Mouse (Mus musculus): ENCODE measurements at regions not wholly inside any gene's neighbourhood (a gene's known extent, or its start where the extent isn't known, plus 50 kb on each side); places are given as distances from the start of the nearest gene placed in this dataset.

DNA sequence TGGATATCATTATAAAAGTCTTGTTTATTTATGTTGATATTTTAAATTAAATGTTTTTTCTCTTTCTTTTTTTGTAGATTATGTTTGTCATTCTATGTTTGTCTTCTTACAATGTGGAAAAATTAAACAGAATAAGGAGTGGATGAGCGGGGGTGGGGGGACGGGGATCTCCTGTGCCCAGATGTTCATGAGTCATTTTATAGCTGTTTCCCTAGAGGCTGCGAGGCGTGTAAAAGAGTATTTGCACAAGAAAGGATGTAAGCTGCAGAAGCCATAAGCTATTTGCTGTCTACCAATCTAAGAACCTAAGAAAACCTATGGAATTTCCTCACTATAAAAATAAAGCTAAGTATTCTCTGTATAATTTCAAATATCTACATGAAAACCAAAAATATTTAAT, 446.9 kb upstream of the Cwc22 start:
- no peak overlapping the region for H3K4me3 ChIP-seq (ENCODE audit: insufficient read depth, low read depth, low read length)
- H3K27me3 ChIP-seq (replicated peaks; ENCODE audit: control insufficient read depth, insufficient read depth, low read length): no peaks in the 10 kb centered on the region
- TF ChIP-seq POLR2A (IDR thresholded peaks at IDR 0.05; ENCODE audit: low read depth, low read length): no peak
- TF ChIP-seq CTCF (conservative IDR thresholded peaks at IDR 0.05; ENCODE audit: insufficient read depth, insufficient read length, low read depth, low read length): no peak
- no peak for DNase-seq
- H3K4me1 ChIP-seq (ENCODE audit: control insufficient read depth, insufficient read depth, low read length): no peaks in the 10 kb centered on the region
- 52% methylated on average over 4 of the region's 4 CpGs for WGBS
- no peak overlapping the region for H3K27ac ChIP-seq (ENCODE audit: insufficient read depth, low read depth, low read length)
- no peaks in the 10 kb centered on the region for H3K36me3 ChIP-seq (ENCODE audit: control insufficient read depth, insufficient read depth, low read length)

GRCm38 (mm10) chr2:78392425-78392824, 446.2 kb upstream of the Cwc22 start:
- Histone ChIP-seq H3K27ac (ENCODE audit: insufficient read depth, low read depth, low read length) (no peak overlapping the region), H3K36me3 (ENCODE audit: control insufficient read depth, insufficient read depth, low read length) (no peaks in the 10 kb centered on the region), H3K4me1 (ENCODE audit: control insufficient read depth, insufficient read depth, low read length) (no peaks in the 10 kb centered on the region), H3K4me3 (ENCODE audit: insufficient read depth, low read depth, low read length) (no peak overlapping the region), H3K27me3 (replicated peaks; ENCODE audit: control insufficient read depth, insufficient read depth, low read length) (no peaks in the 10 kb centered on the region)
- TF ChIP-seq POLR2A (IDR thresholded peaks at IDR 0.05; ENCODE audit: low read depth, low read length): no peak
- TF ChIP-seq CTCF (conservative IDR thresholded peaks at IDR 0.05; ENCODE audit: insufficient read depth, insufficient read length, low read depth, low read length): no peak
- WGBS: 66% methylated on average over 2 of the region's 2 CpGs
- DNase-seq: no peak

- Histone ChIP-seq H3K4me3 (ENCODE audit: insufficient read depth, low read depth, low read length) (no peak overlapping the region), H3K4me1 (ENCODE audit: control insufficient read depth, insufficient read depth, low read length) (no peaks in the 10 kb centered on the region), H3K27ac (ENCODE audit: insufficient read depth, low read depth, low read length) (no peak overlapping the region), H3K36me3 (ENCODE audit: control insufficient read depth, insufficient read depth, low read length) (no peaks in the 10 kb centered on the region), H3K27me3 (replicated peaks; ENCODE audit: control insufficient read depth, insufficient read depth, low read length) (no peaks in the 10 kb centered on the region)
- no peak for DNase-seq
- 45% methylated on average over 4 of the region's 4 CpGs for WGBS
- TF ChIP-seq POLR2A (IDR thresholded peaks at IDR 0.05; ENCODE audit: low read depth, low read length): no peak
- no peak for TF ChIP-seq CTCF (conservative IDR thresholded peaks at IDR 0.05; ENCODE audit: insufficient read depth, insufficient read length, low read depth, low read length)
Measured at GRCm38 (mm10) chr2:78388001-78388400, 441.8 kb upstream of the Cwc22 start.

- DNase-seq: no peak
- Histone ChIP-seq H3K27ac (ENCODE audit: insufficient read depth, low read depth, low read length) (no peak overlapping the region), H3K4me3 (ENCODE audit: insufficient read depth, low read depth, low read length) (no peak overlapping the region), H3K27me3 (replicated peaks; ENCODE audit: control insufficient read depth, insufficient read depth, low read length) (no peaks in the 10 kb centered on the region), H3K36me3 (ENCODE audit: control insufficient read depth, insufficient read depth, low read length) (no peaks in the 10 kb centered on the region), H3K4me1 (ENCODE audit: control insufficient read depth, insufficient read depth, low read length) (no peaks in the 10 kb centered on the region)
- TF ChIP-seq POLR2A (IDR thresholded peaks at IDR 0.05; ENCODE audit: low read depth, low read length): no peak
- no peak for TF ChIP-seq CTCF (conservative IDR thresholded peaks at IDR 0.05; ENCODE audit: insufficient read depth, insufficient read length, low read depth, low read length)
Measured at GRCm38 (mm10) chr2:78381234-78381633, 435.1 kb upstream of the Cwc22 start.

DNA sequence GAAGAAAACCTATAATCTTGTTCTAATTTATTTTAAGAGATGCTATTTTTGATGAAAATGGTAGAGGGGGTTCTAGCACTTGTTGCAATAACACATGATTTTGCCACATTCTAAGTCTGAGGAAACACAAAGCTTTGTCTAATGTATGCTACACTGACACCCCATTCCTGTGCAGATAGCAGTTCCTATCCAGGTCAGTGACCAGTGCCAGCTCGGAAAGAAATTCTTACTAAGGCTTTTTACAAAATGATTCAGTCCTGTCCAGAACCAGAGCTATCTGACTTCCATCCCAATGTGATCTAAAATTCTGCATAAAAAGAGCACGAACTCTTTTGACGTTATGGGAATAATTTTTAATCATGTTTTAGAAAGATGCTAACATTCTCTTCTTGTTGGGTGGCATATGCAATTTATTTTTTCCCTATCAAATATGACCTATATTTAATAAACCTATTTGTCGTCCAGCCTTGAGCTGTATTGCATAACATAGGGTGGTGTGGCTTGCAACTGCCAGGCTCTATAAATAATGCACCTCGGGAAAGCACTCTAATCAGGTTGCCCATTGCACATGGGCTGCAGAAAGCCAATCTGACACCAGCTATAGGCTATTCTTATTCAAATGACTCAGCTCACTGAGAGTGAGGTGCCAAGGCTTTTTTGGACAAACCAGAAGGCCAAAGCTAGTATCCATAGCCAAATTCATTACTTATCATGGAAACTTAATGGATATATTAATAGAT, 385.7 kb upstream of the Cwc22 start:
- H3K27ac ChIP-seq (ENCODE audit: insufficient read depth, low read depth, low read length): no peak overlapping the region
- no peak overlapping the region for H3K4me3 ChIP-seq (ENCODE audit: insufficient read depth, low read depth, low read length)
- H3K27me3 ChIP-seq (replicated peaks; ENCODE audit: control insufficient read depth, insufficient read depth, low read length): no peaks in the 10 kb centered on the region
- WGBS: 78% methylated on average over 5 of the region's 5 CpGs
- H3K36me3 ChIP-seq (ENCODE audit: control insufficient read depth, insufficient read depth, low read length): no peaks in the 10 kb centered on the region
- no peak for DNase-seq
- TF ChIP-seq CTCF (conservative IDR thresholded peaks at IDR 0.05; ENCODE audit: insufficient read depth, insufficient read length, low read depth, low read length) (no peak), POLR2A (IDR thresholded peaks at IDR 0.05; ENCODE audit: low read depth, low read length) (no peak)
- H3K4me1 ChIP-seq (ENCODE audit: control insufficient read depth, insufficient read depth, low read length): no peaks in the 10 kb centered on the region

GRCm38 (mm10) chr2:78326091-78326490, 379.9 kb upstream of the Cwc22 start:
- H3K27ac ChIP-seq (ENCODE audit: insufficient read depth, low read depth, low read length): no peak overlapping the region
- H3K36me3 ChIP-seq (ENCODE audit: control insufficient read depth, insufficient read depth, low read length): no peaks in the 10 kb centered on the region
- 75% methylated on average over 2 of the region's 2 CpGs for WGBS
- no peak for DNase-seq
- no peak overlapping the region for H3K4me3 ChIP-seq (ENCODE audit: insufficient read depth, low read depth, low read length)
- TF ChIP-seq POLR2A (IDR thresholded peaks at IDR 0.05; ENCODE audit: low read depth, low read length) (no peak), CTCF (conservative IDR thresholded peaks at IDR 0.05; ENCODE audit: insufficient read depth, insufficient read length, low read depth, low read length) (no peak)
- H3K4me1 ChIP-seq (ENCODE audit: control insufficient read depth, insufficient read depth, low read length): no peaks in the 10 kb centered on the region
- H3K27me3 ChIP-seq (replicated peaks; ENCODE audit: control insufficient read depth, insufficient read depth, low read length): no peaks in the 10 kb centered on the region

DNA sequence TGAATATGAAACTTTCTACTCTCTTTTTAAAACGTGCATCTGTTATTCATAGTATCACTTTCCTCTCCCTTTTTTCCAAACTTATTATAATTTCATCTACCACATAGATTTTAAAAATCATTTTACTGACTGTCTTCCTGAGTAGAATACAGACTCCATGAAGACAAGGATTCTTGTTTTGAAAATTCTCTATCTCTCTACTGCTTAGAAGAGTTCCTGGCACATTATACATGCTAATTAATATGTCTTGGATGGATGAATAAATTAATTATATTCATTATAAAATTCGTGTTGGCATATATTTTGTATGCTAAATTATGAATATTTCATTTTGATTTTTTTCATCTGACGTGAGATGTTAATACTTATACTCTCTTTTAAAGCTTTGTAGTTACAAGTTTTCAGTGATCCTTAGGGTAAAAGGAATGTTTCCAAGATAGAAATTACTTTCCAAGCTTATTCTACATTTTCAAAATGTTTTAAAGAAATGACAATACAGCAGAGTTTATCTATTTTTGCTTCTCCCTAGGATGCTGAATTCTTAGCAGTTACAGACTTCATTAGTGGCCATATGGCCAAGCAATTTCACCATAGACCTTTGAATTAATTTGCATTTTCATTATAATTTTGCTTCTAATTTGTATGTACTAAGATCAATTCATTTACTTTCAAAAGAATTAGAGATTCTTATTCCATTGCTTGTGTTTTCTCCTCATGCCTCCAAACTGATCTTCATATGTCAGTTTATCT, 376.2 kb upstream of the Cwc22 start:
- Histone ChIP-seq H3K36me3 (ENCODE audit: control insufficient read depth, insufficient read depth, low read length) (no peaks in the 10 kb centered on the region), H3K27ac (ENCODE audit: insufficient read depth, low read depth, low read length) (no peak overlapping the region), H3K4me3 (ENCODE audit: insufficient read depth, low read depth, low read length) (no peak overlapping the region), H3K4me1 (ENCODE audit: control insufficient read depth, insufficient read depth, low read length) (no peaks in the 10 kb centered on the region), H3K27me3 (replicated peaks; ENCODE audit: control insufficient read depth, insufficient read depth, low read length) (no peaks in the 10 kb centered on the region)
- DNase-seq: no peak
- TF ChIP-seq POLR2A (IDR thresholded peaks at IDR 0.05; ENCODE audit: low read depth, low read length) (no peak), CTCF (conservative IDR thresholded peaks at IDR 0.05; ENCODE audit: insufficient read depth, insufficient read length, low read depth, low read length) (no peak)
- 64% methylated on average over 3 of the region's 3 CpGs for WGBS

Measured in kidney, adult 2 months (tissue).